Mouse (Mus musculus): Measurements from ENCODE around the gene Cpt1c.

Cpt1c gene

GRCm38 (mm10) chr7:44999753-45000152, 25.1 kb upstream of the Cpt1c start:
- WGBS = 52% methylated on average over 11 of the region's 11 CpGs

- 2% methylated on average over 18 of the region's 18 CpGs for WGBS
Measured at GRCm38 (mm10) chr7:44998501-44998955, 23.9 kb upstream of the Cpt1c start, which contains the start of gene Bcl2l12. TSS of gene Bcl2l12 (minus strand) at chr7:44998712.

GRCm38 (mm10) chr7:44997940-44998428, 23.3 kb upstream of the Cpt1c start:
- WGBS = 3% methylated on average over 15 of the region's 15 CpGs

- WGBS = under 1% methylated on average over 43 of the region's 43 CpGs
Measured at GRCm38 (mm10) chr7:44997231-44997939, 22.7 kb upstream of the Cpt1c start, which contains the start of gene Irf3. TSS of gene Irf3 (plus strand) at chr7:44997648.

- 16% methylated on average over 10 of the region's 10 CpGs for WGBS
Measured at GRCm38 (mm10) chr7:44996672-44997071, 22.0 kb upstream of the Cpt1c start.

GRCm38 (mm10) chr7:44986879-44987718, 12.4 kb upstream of the Cpt1c start:
- WGBS = under 1% methylated on average over 29 of the region's 29 CpGs

GRCm38 (mm10) chr7:44986192-44986878, 11.7 kb upstream of the Cpt1c start, which contains the start of gene Prmt1:
TSS of gene Prmt1 (minus strand) at chr7:44986568.
- 2% methylated on average over 42 of the region's 42 CpGs for WGBS

GRCm38 (mm10) chr7:44985595-44986191, 11.0 kb upstream of the Cpt1c start:
- under 1% methylated on average over 44 of the region's 45 CpGs for WGBS

GRCm38 (mm10) chr7:44984833-44985164, 10.1 kb upstream of the Cpt1c start:
- 31% methylated on average over 3 of the region's 3 CpGs for WGBS

GRCm38 (mm10) chr7:44983944-44984832, 9.5 kb upstream of the Cpt1c start:
- 65% methylated on average over 7 of the region's 7 CpGs for WGBS

GRCm38 (mm10) chr7:44983085-44983484, 8.4 kb upstream of the Cpt1c start:
- 26% methylated on average over 6 of the region's 6 CpGs for WGBS

GRCm38 (mm10) chr7:44981539-44981938, 6.9 kb upstream of the Cpt1c start:
- WGBS = 95% methylated on average over 8 of the region's 8 CpGs

- WGBS = 91% methylated on average over 3 of the region's 3 CpGs
Measured at GRCm38 (mm10) chr7:44978300-44978699, 3.6 kb upstream of the Cpt1c start.

- 15% methylated on average over 6 of the region's 6 CpGs for WGBS
Measured at GRCm38 (mm10) chr7:44975117-44975419, 417 bp upstream of the Cpt1c start.

- WGBS = 11% methylated on average over 14 of the region's 14 CpGs
Measured at GRCm38 (mm10) chr7:44973415-44974130, 1.1 kb downstream of the Cpt1c start.

- WGBS = 50% methylated on average over 7 of the region's 7 CpGs
Measured at GRCm38 (mm10) chr7:44971142-44971541, 3.5 kb downstream of the Cpt1c start.

GRCm38 (mm10) chr7:44970231-44970691, 4.4 kb downstream of the Cpt1c start:
- WGBS = 5% methylated on average over 36 of the region's 36 CpGs

- WGBS = 89% methylated on average over 15 of the region's 15 CpGs
Measured at GRCm38 (mm10) chr7:44966638-44967037, 8.0 kb downstream of the Cpt1c start.

- WGBS = 72% methylated on average over 7 of the region's 7 CpGs
Measured at GRCm38 (mm10) chr7:44965975-44966374, 8.7 kb downstream of the Cpt1c start.

- 96% methylated on average over 13 of the region's 13 CpGs for WGBS
Measured at GRCm38 (mm10) chr7:44964990-44965389, 9.7 kb downstream of the Cpt1c start.

Data from cerebral cortex, adult 2 months (tissue).